Mouse (Mus musculus) brain, embryonic 14.5 days (tissue): ENCODE data around the gene Rnf148.

Experiments
- CTCF ChIP-seq: fragments of 200-500 bp; IDR thresholded peaks from 2 replicates; pipeline ENCODE4 v1.5.1; 2012; ENCODE audit warnings: inconsistent platforms, mild to moderate bottlenecking, moderate library complexity, borderline replicate concordance; ENCODE audit not compliant: insufficient read depth, insufficient read length; ENCODE audit errors: extremely low read depth
- POLR2A ChIP-seq: fragments of 200-500 bp; IDR thresholded peaks from 2 replicates; pipeline ENCODE4 v1.6.1; 2012; ENCODE audit warnings: mild to moderate bottlenecking, inconsistent platforms, borderline replicate concordance; ENCODE audit not compliant: poor library complexity, insufficient read depth, insufficient read length, severe bottlenecking; ENCODE audit errors: extremely low read depth

GRCm38 (mm10) chr6:23650205-23650604 lies 4.7 kb downstream of the Rnf148 start, which contains the start of gene Rnf133:
- no peak for TF ChIP-seq CTCF
- TF ChIP-seq POLR2A: no peak
